Mouse (Mus musculus) left cerebral cortex, postnatal 36 days (tissue): ENCODE data around the gene Itga11. TPM values are rescaled to one million over a fixed set of nuclear protein-coding genes. Genes with fewer than 3 reads are reported as not detected.
"Not testable (repeated sequence)": the region's sequence is repeated elsewhere in the genome, so short reads cannot be mapped to it uniquely, and the experiment has no call there.

ENCODE experiments used
- DNase-seq, 2 experiments: peaks; one replicate each; pipeline ENCODE4 v3.0.0; 2021 to 2022; ENCODE audit warnings: low spot score in 2 of 2, mixed read lengths in 1 of 2
- intact Hi-C: fragments of 180-260 bp; cut with DNase I; formaldehyde crosslinking; loops from one replicate; pipeline ENCODE4 v1.15.1; 2025
- total RNA-seq, 2 experiments: library from RNA; stranded (reverse); gene quantifications; 2 replicates each; pipeline ENCODE4 v1.2.3; 2021

The Itga11 gene
- total RNA-seq, 2 experiments from 2014 or later = 1.9 to 5.3 TPM

DNA sequence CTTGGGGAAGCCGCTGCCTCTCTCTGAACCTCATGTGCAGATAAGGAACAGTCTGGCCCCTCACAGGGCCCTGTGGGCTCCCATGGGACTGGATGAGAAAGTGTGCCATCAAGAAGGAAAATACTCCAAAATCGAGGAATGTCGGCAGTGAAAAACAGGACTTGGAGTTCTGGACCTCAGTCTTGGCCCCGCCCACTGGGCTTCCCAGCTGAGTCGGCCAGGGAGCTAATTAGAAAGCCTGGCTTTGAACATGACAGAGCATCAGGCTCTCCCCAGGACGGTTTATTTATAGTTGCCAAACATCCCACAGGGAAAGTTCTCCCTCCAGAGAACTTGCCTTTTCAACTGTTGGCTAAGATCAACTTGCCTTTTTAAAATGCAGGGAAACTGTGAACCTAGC is 72.0 kb downstream of the Itga11 start:
- peak in 1 of 2 experiments; percentile 11 for DNase-seq
- intact Hi-C loops = no loop called here

- DNase-seq = no peak
- intact Hi-C loops = no loop called here
These were observed 72.8 kb downstream of the Itga11 start for GRCm38 (mm10) chr9:62750381-62750780.

- intact Hi-C loops = loop anchor here (2.0 kb wide), 1 partner anchor 25 kb away; no protein-coding TSS in a partner anchor
- peak; percentile 70 to 75 for DNase-seq
These were observed 80.7 kb downstream of the Itga11 start for GRCm38 (mm10) chr9:62758288-62758687.

DNA sequence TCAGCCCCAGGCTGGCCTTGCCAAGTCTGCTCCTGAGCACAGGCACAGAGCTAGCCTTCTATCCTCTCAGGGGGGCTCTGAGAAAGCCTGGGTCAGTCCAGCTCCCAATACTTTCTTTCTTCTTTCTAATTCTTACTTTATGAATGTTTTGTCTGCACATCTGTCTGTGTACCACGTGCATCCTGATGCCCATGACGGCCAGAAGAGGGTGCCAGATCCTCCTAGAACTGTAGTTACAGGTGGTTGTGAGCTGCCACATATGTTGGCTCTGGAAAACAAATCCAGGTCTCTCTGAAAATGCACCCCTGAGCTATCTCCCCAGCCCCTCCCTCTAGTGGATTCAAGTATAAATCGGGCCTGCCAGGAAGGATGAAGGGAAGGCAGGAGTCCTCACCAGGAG is 82.0 kb downstream of the Itga11 start:
- DNase-seq = no peak
- intact Hi-C loops = loop anchor here (2.0 kb wide), 1 partner anchor 23 kb away; no protein-coding TSS in a partner anchor

DNA sequence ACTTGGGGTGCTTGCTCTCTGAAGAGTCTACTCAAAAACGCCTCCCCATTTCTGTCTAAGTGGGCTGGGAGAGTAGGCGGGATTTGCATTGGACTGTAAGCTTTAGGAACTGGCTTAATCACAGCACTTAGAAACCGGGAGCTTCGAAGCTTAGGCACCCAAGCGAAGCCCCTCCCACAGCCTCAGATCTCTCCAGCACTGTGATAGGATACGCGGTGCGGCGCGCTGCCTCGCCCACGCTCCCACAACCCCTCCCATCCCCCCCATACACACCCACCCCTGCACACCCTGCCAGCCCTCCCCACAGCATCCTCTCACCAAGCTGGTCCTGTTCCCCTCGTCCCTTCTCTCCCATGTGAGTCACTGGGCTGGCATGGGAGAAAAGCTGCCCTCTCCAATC is 85.9 kb downstream of the Itga11 start:
- intact Hi-C loops = loop anchor here (5.0 kb wide), 1 partner anchor 271 kb away; no protein-coding TSS in a partner anchor
- peak in 1 of 2 experiments; percentile 52 for DNase-seq

DNA sequence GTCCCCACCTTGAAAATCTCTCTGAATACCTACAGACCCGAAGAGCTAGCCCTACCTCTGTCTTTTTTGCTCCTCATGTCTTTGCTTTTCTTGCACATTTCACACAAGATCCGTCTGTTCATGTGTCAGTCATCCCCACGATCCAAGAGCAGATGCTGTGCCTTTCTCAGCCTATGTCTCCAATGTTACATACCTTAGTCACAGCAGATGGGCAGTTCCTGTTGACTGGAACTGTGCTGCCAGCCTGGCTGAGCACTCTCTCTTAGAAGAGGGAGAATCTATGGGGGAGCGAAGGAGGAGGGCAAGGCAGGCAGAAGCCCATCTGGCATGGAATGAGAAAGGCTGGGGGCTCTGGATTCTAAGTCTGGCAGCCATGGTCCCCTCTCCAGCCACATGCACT is 87.7 kb downstream of the Itga11 start:
- intact Hi-C loops = no loop called here
- peak; percentile 43 to 45 for DNase-seq

DNA sequence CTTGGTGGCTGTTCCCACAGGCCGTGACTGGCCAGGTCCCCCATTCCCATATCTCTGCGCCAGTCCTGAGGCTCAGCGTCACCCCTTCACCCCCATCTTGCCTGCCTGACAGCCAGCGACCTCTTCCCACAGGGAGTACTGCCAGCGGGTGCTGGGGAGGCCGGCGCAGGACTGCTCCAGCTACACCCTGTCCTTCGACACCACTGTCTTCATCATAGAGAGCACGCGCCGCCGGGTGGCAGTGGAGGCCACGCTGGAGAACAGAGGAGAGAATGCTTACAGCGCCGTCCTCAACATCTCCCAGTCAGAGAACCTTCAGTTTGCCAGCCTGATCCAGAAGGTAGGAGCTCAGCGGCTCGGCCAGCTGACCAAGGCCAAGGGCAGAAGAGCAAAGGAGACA is 89.8 kb downstream of the Itga11 start:
- intact Hi-C loops = no loop called here
- no peak for DNase-seq

DNA sequence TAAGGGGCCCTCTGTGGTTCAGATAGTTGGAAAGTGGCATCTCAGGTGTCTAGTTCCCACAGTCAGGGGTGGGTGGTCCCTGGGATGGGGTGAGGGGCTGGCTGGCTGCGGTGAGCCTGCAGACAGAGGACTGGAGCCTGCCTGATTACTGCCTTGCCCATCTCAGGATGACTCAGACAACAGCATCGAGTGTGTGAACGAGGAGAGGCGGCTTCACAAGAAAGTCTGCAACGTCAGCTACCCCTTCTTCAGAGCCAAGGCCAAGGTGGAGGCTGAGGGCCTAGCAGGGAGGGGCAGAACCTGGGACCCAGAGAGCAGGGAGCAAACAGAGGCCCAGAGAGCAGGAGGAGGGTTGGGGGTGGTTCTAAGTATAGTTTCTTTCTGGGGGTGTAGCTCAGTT is 90.7 kb downstream of the Itga11 start:
- intact Hi-C loops = no loop called here
- DNase-seq = no peak

- intact Hi-C loops = no loop called here
- no peak for DNase-seq
These were observed 95.1 kb downstream of the Itga11 start for GRCm38 (mm10) chr9:62772746-62773145.

DNA sequence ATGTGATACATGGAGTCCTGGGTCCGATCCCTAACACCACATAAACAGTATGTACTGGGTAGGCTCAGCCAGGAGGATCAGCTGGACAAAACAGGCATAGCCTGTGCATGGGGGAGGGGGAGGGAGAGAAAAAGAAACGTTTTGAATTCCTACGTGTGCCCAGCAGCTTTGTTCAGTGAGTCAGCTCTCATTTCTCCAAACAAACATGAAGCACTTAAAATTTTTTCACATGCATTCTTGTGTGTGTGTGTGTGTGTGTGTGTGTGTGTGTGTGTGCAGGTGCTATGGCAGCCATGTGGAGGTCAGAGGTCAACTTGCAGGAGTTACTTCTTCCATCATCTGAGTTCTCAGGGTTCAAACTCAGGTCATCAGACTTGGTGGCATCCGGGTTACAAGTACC is 97.8 kb downstream of the Itga11 start:
- intact Hi-C loops = loop anchor here (5.0 kb wide), 2 partner anchors 218 to 488 kb away; no protein-coding TSS in a partner anchor
- no peak for DNase-seq

DNA sequence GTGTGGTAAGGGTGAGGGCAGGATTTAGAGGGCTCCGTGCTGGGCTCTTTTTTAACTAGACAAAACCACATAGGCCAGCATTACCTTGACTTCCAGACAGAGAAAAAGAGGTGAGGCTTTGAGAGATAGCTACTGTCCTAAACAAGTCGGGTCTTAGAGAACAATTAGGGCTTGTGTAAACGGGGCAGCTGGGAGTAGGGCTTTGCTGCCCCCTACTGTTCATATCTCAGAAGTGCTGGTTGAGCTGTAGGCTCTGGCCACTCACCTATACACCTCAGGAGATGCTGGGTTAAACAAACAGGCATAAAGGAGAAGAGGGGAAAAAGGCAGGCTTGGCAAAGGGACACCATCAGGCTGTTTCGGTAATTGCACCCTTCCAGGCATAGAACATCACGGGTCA is 99.8 kb downstream of the Itga11 start:
- intact Hi-C loops = loop anchor here (5.0 kb wide), 2 partner anchors 220 to 490 kb away; no protein-coding TSS in a partner anchor
- DNase-seq = peak; percentile 59 to 65

DNA sequence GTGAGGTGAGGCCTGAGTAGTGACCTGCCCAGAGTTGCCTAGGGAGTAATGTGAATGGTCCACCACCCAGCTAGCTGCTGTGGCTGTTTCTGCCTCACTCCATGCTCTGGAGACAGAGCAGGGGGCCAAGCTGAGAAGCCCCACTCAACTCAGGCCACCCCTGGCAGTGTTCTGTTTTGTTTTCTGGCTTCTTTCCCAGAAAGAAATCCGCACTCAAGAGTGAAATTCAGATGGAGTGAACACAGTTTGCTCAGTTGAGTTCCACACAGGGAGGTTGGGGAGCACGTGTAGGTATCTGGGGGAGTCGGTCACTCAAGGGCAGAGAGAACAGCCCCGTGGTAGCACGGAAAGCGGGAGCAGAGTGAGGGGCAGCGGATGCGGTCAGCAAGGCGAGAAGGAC is 101.1 kb downstream of the Itga11 start:
- intact Hi-C loops = loop anchor here (5.0 kb wide), 2 partner anchors 221 to 491 kb away; no protein-coding TSS in a partner anchor
- DNase-seq = no peak

- intact Hi-C loops = loop anchor here (2.0 to 5.0 kb wide), 2 partner anchors 23 to 45 kb away; no protein-coding TSS in a partner anchor
- peak in 1 of 2 experiments; percentile 22 for DNase-seq
These were observed 104.3 kb downstream of the Itga11 start for GRCm38 (mm10) chr9:62781965-62782364.

GRCm38 (mm10) chr9:62782976-62783781 is 105.6 kb downstream of the Itga11 start:
- intact Hi-C loops = loop anchor here (2.0 to 5.0 kb wide), 2 partner anchors 24 to 44 kb away; no protein-coding TSS in a partner anchor
- peak; percentile 85 for DNase-seq

DNA sequence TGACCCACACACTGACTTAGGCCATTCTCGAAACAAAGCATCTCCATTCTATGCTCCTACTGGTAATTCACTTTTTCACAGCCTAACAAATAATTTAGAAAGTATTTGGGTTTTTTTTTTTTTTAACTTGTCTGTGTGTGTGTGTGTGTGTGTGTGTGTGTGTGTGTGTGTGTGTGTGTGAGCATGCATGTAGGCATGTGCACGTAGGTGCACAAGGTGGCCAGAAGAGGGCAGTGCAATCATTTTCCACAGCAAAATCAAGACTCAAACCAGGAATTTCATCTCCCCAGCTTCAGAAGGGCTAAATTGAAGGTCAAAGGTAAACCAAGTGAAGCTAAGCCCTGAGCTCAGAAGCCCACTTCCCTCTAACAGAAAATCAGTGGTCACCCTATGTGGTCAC is 106.6 kb downstream of the Itga11 start:
- DNase-seq = no peak
- intact Hi-C loops = loop anchor here (5.0 kb wide), 1 partner anchor 43 kb away; no protein-coding TSS in a partner anchor

GRCm38 (mm10) chr9:62786721-62787120 is 109.1 kb downstream of the Itga11 start:
- intact Hi-C loops = no loop called here
- DNase-seq = peak in 1 of 2 experiments; percentile 48

- peak in 1 of 2 experiments; percentile 22 for DNase-seq
- intact Hi-C loops = no loop called here
These were observed 112.2 kb downstream of the Itga11 start for GRCm38 (mm10) chr9:62789856-62790255.

GRCm38 (mm10) chr9:62799218-62799617 is 121.6 kb downstream of the Itga11 start:
- intact Hi-C loops, DNase-seq: not testable (repeated sequence)

DNA sequence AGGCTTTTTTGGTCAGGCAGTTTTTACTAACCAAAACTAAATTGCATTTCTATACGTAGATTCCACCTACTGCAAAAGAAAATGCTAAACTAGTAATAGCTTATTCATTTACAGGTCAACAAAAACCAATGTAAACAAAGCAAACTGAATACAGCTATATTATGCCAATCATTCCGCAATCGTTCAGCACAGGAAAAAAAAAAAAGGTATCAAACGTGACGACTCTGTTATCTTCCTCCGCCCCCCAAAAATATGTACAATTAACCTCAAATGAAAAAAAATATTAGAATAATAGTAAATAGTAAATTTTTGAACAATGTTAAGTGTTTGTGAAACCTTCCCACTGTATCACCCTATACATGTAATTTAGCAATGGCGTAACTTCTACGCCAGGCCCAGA is 132.5 kb downstream of the Itga11 start:
- intact Hi-C loops = loop anchor here (2.0 kb wide), 1 partner anchor 19 kb away; no protein-coding TSS in a partner anchor
- DNase-seq = no peak
